18 mouse cellular contexts compared by ENCODE assay signal in the genomic region with DNA sequence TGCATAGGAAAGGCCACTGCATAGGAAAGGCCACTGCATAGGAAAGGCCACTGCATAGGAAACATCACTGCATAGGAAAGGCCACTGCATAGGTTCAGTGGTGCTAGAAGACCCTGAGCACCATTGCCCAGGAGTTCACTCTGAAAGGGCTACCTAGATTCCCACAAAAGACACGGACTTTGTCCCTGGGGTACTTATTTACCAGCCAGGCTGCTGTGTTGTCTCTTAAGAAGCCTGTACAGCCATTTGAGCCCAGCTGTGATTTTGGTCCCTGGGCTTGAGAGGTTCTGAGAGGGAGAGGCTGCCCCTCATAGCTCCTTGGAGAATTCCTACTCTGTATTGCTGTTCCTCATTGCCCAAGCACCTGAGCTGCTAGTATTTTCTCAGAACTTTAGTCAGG. TPM values are rescaled to one million over a fixed set of nuclear protein-coding genes. Genes with fewer than 3 reads are reported as not detected.
DNase-seq lines count a peak whose midpoint lies in the region; ATAC-seq lines count a peak whose summit lies in the region.
"Had no signal": no experiment of that assay in that cellular context is flagged by ENCODE, and none has a peak within 500 bp of the region (broad histone marks: within the 10 kb centered on the region; RNA-seq: fewer than 3 reads in every experiment).

No protein-coding gene starts in this region.

- H3K4me1 ChIP-seq in hindbrain, embryonic 10.5 days (replicated peaks) = peaks cover 14% of the 10 kb centered on the region; the same call in 1 of the 2 replicates
- H3K4me1 ChIP-seq in hindbrain, embryonic 13.5 days (replicated peaks) = 0 out of 2 replicates have a peak, but pooled peaks cover 9% of the 10 kb centered on the region
- peaks cover 19% of the 10 kb centered on the region for H3K4me1 ChIP-seq in midbrain, embryonic 10.5 days
- 0 out of 2 replicates have a peak, but pooled peaks cover 6% of the 10 kb centered on the region for H3K4me1 ChIP-seq in midbrain, embryonic 13.5 days (replicated peaks)
- H3K4me1 ChIP-seq in limb, embryonic 10.5 days = peaks cover 24% of the 10 kb centered on the region
- H3K4me1 ChIP-seq: embryonic facial prominence, embryonic 10.5 days; forebrain, embryonic 13.5 days; hindbrain, embryonic 15.5 days had no signal

- peaks cover 10% of the 10 kb centered on the region; the same call in 1 of the 2 replicates for H3K36me3 ChIP-seq in hindbrain, embryonic 10.5 days
- H3K36me3 ChIP-seq in hindbrain, embryonic 13.5 days = peaks cover 77% of the 10 kb centered on the region
- 0 out of 2 replicates have a peak, but pooled peaks cover 13% of the 10 kb centered on the region for H3K36me3 ChIP-seq in midbrain, embryonic 10.5 days
- peaks cover 77% of the 10 kb centered on the region for H3K36me3 ChIP-seq in midbrain, embryonic 13.5 days
- H3K36me3 ChIP-seq in limb, embryonic 10.5 days = 0 out of 2 replicates have a peak, but pooled peaks cover 2% of the 10 kb centered on the region

- no peak overlapping the region for H3K4me3 ChIP-seq in hindbrain, embryonic 10.5 days
- H3K4me3 ChIP-seq in hindbrain, embryonic 13.5 days = no peak overlapping the region
- H3K4me3 ChIP-seq in midbrain, embryonic 10.5 days = no peak overlapping the region
- H3K4me3 ChIP-seq in midbrain, embryonic 13.5 days (replicated peaks) = no peak overlapping the region
- H3K4me3 ChIP-seq in limb, embryonic 10.5 days = no peak overlapping the region
- H3K4me3 ChIP-seq: embryonic facial prominence, embryonic 10.5 days; forebrain, embryonic 13.5 days; heart, embryonic 15.5 days; hindbrain, embryonic 15.5 days had no signal

- H3K9ac ChIP-seq in hindbrain, embryonic 13.5 days = no peak overlapping the region
- H3K9ac ChIP-seq in midbrain, embryonic 13.5 days (replicated peaks) = no peak overlapping the region
- H3K9ac ChIP-seq: forebrain, embryonic 13.5 days; heart, embryonic 15.5 days; hindbrain, embryonic 15.5 days had no signal

- peak overlapping the region; percentile 40 for H3K27ac ChIP-seq in hindbrain, embryonic 10.5 days
- no peak overlapping the region for H3K27ac ChIP-seq in hindbrain, embryonic 13.5 days
- 0 out of 2 replicates have a peak overlapping the region, but pooled peaks have one; percentile 63 for H3K27ac ChIP-seq in midbrain, embryonic 10.5 days (replicated peaks)
- H3K27ac ChIP-seq in midbrain, embryonic 13.5 days = no peak overlapping the region
- H3K27ac ChIP-seq in limb, embryonic 10.5 days = no peak overlapping the region
- H3K27ac ChIP-seq: forebrain, embryonic 13.5 days; heart, embryonic 15.5 days; hindbrain, embryonic 15.5 days had no signal

- no peak for ATAC-seq in hindbrain, embryonic 13.5 days (ENCODE audit: low FRiP score)
- ATAC-seq in midbrain, embryonic 13.5 days = no peak
- ATAC-seq: activated CD4-positive, CD25-positive, alpha-beta regulatory T cell, adult 4 months; forebrain, embryonic 13.5 days had no signal

- H3K4me2 ChIP-seq in hindbrain, embryonic 13.5 days = no peak overlapping the region
- no peak overlapping the region for H3K4me2 ChIP-seq in midbrain, embryonic 13.5 days (replicated peaks)
- H3K4me2 ChIP-seq: forebrain, embryonic 13.5 days; heart, embryonic 11.5 days; heart, embryonic 15.5 days; hindbrain, embryonic 15.5 days had no signal

- no peaks in the 10 kb centered on the region for H3K9me3 ChIP-seq in hindbrain, embryonic 10.5 days
- no peaks in the 10 kb centered on the region for H3K9me3 ChIP-seq in hindbrain, embryonic 13.5 days
- no peaks in the 10 kb centered on the region for H3K9me3 ChIP-seq in midbrain, embryonic 10.5 days (replicated peaks)
- no peaks in the 10 kb centered on the region for H3K9me3 ChIP-seq in midbrain, embryonic 13.5 days
- no peaks in the 10 kb centered on the region for H3K9me3 ChIP-seq in limb, embryonic 10.5 days (replicated peaks)
- H3K9me3 ChIP-seq: embryonic facial prominence, embryonic 10.5 days; forebrain, embryonic 13.5 days; heart, embryonic 15.5 days; hindbrain, embryonic 15.5 days had no signal

- no peak for DNase-seq in hindbrain, embryonic 10.5 days (ENCODE audit: low spot score)
- no peak for DNase-seq in midbrain, embryonic 10.5 days (ENCODE audit: low spot score)
- peak; percentile 38 for DNase-seq in kidney, postnatal 14 days
- DNase-seq in limb, embryonic 10.5 days (ENCODE audit: low spot score) = no peak
- DNase-seq in T-cell, adult 2 months (ENCODE audit: low spot score) = no peak
- DNase-seq: adrenal gland, adult 2 months; adrenal gland, postnatal 25 days; cerebellum, adult 18-20 months; cerebellum, adult 9-11 months; heart, adult 18-20 months had no signal

- 54% methylated on average over 1 of the region's 1 CpGs for WGBS in hindbrain, embryonic 10.5 days
- 55% methylated on average over 1 of the region's 1 CpGs for WGBS in hindbrain, embryonic 13.5 days
- 75% methylated on average over 1 of the region's 1 CpGs for WGBS in midbrain, embryonic 10.5 days
- WGBS in midbrain, embryonic 13.5 days = 75% methylated on average over 1 of the region's 1 CpGs
- WGBS in limb, embryonic 10.5 days = 75% methylated on average over 1 of the region's 1 CpGs

- H3K27me3 ChIP-seq in hindbrain, embryonic 10.5 days (ENCODE audit: insufficient read depth, poor library complexity, severe bottlenecking) = no peaks in the 10 kb centered on the region
- H3K27me3 ChIP-seq in hindbrain, embryonic 13.5 days = no peaks in the 10 kb centered on the region
- H3K27me3 ChIP-seq in midbrain, embryonic 10.5 days (ENCODE audit: low read depth, poor library complexity, severe bottlenecking) = no peaks in the 10 kb centered on the region
- no peaks in the 10 kb centered on the region for H3K27me3 ChIP-seq in midbrain, embryonic 13.5 days
- H3K27me3 ChIP-seq in limb, embryonic 10.5 days (ENCODE audit: low read depth, poor library complexity, severe bottlenecking) = no peaks in the 10 kb centered on the region
- H3K27me3 ChIP-seq: forebrain, embryonic 13.5 days; heart, embryonic 15.5 days; hindbrain, embryonic 15.5 days had no signal

RNA-seq across cellular contexts. Expression of a gene that starts 33.4 kb away (rescaled TPM):
- polyA plus RNA-seq in hindbrain, embryonic 10.5 days (2016; fragmentation: Nextera tagmentation; extraction: Ambion mirVana) = 42.8 and 58.0 TPM in 2 replicates
- polyA plus RNA-seq in hindbrain, embryonic 13.5 days (2015; fragmentation: Nextera tagmentation; extraction: Ambion mirVana) = 54.8 and 56.1 TPM in 2 replicates
- polyA plus RNA-seq in midbrain, embryonic 10.5 days (2016; fragmentation: Nextera tagmentation; extraction: Ambion mirVana) = 55.3 and 61.7 TPM in 2 replicates
- polyA plus RNA-seq in midbrain, embryonic 13.5 days (2015; fragmentation: Nextera tagmentation; extraction: Ambion mirVana) = 52.8 and 54.4 TPM in 2 replicates
- 57.5 and 63.1 TPM in 2 replicates for polyA plus RNA-seq in limb, embryonic 10.5 days (2016; fragmentation: Nextera tagmentation; extraction: Ambion mirVana)

RNA-seq across cellular contexts. Expression of a gene that starts 33.5 kb away (rescaled TPM):
- polyA plus RNA-seq in hindbrain, embryonic 10.5 days (2016; fragmentation: Nextera tagmentation; extraction: Ambion mirVana) = 108 and 111 TPM in 2 replicates
- polyA plus RNA-seq in hindbrain, embryonic 13.5 days (2015; fragmentation: Nextera tagmentation; extraction: Ambion mirVana) = 125 and 127 TPM in 2 replicates
- 125 TPM in 2 replicates for polyA plus RNA-seq in midbrain, embryonic 10.5 days (2016; fragmentation: Nextera tagmentation; extraction: Ambion mirVana)
- 127 and 131 TPM in 2 replicates for polyA plus RNA-seq in midbrain, embryonic 13.5 days (2015; fragmentation: Nextera tagmentation; extraction: Ambion mirVana)
- 102 and 115 TPM in 2 replicates for polyA plus RNA-seq in limb, embryonic 10.5 days (2016; fragmentation: Nextera tagmentation; extraction: Ambion mirVana)

Comparison
In these comparisons a context has a peak if more than half of its experiments do, and no peak if none do; other contexts are left out.
1. H3K27ac ChIP-seq: peak in hindbrain, embryonic 10.5 days (single experiment) and midbrain, embryonic 10.5 days (single experiment); none in hindbrain, embryonic 13.5 days (single experiment), midbrain, embryonic 13.5 days (single experiment) and limb, embryonic 10.5 days (single experiment).